Mouse (Mus musculus) midbrain, postnatal 0 days (tissue): ENCODE measurements around the gene Slc1a7. TPM values are rescaled to one million over a fixed set of nuclear protein-coding genes. Genes with fewer than 3 reads are reported as not detected.

Experiments used
- ATAC-seq: fragments of 200-750 bp; cut with Nextera tagmentation; 2 replicates; pipeline ENCODE4 v1.8.0; 2017; ENCODE audit warnings: moderate number of reproducible peaks, mild to moderate bottlenecking, moderate TSS enrichment, moderate library complexity; ENCODE audit not compliant: low FRiP score
- DNase-seq: peaks from one replicate; pipeline ENCODE4 v3.0.0-alpha.2; 2015; ENCODE audit warnings: low spot score
- H3K27ac ChIP-seq: fragments of 300-500 bp; sonication (generic); 2 replicates; pipeline ENCODE4 v1.5.1; 2014; ENCODE audit warnings: low read depth, mild to moderate bottlenecking, low read length, mixed read lengths
- H3K27me3 ChIP-seq: fragments of 300-500 bp; sonication (generic); 2 replicates; pipeline ENCODE4 v1.6.1; 2014; ENCODE audit warnings: low read length, control low read depth, mixed read lengths; ENCODE audit not compliant: insufficient read depth
- H3K36me3 ChIP-seq: fragments of 300-500 bp; sonication (generic); 2 replicates; pipeline ENCODE4 v1.6.1; 2014; ENCODE audit warnings: low read length, control low read depth, mixed read lengths; ENCODE audit not compliant: insufficient read depth
- H3K4me1 ChIP-seq: fragments of 300-500 bp; sonication (generic); 2 replicates; pipeline ENCODE4 v1.6.1; 2014; ENCODE audit warnings: mild to moderate bottlenecking, control low read depth, antibody characterized with exemption, low read length, mixed read lengths; ENCODE audit not compliant: insufficient read depth
- H3K4me2 ChIP-seq: fragments of 300-500 bp; sonication (generic); 2 replicates; pipeline ENCODE4 v1.6.1; 2014; ENCODE audit warnings: low read depth, mild to moderate bottlenecking, low read length, mixed read lengths; ENCODE audit not compliant: poor library complexity, severe bottlenecking
- H3K4me3 ChIP-seq: fragments of 300-500 bp; sonication (generic); 2 replicates; pipeline ENCODE4 v1.5.1; 2014; ENCODE audit warnings: low read depth, mild to moderate bottlenecking, low read length, moderate library complexity
- H3K9ac ChIP-seq: fragments of 300-500 bp; sonication (generic); replicated peaks from 2 replicates; pipeline ENCODE4 v1.6.1; 2014; ENCODE audit warnings: mild to moderate bottlenecking, low read length, moderate library complexity, mixed read lengths; ENCODE audit not compliant: poor library complexity, severe bottlenecking
- H3K9me3 ChIP-seq: fragments of 300-500 bp; sonication (generic); 2 replicates; pipeline ENCODE4 v1.6.1; 2016; ENCODE audit warnings: low read length, control low read depth
- CTCF ChIP-seq: IDR thresholded peaks from 2 replicates; pipeline ENCODE4 v1.5.1; 2016; ENCODE audit warnings: antibody characterized with exemption, mild to moderate bottlenecking
- WGBS: fragments of 180-500 bp; shearing (Covaris S2); extraction: QIAGEN DNeasy Blood & Tissue Kit; methylation state at CpG from one replicate; pipeline ENCODE4 v1.1.7; 2014; 5-methylcytosine and 5-hydroxymethylcytosine counted together
- polyA plus RNA-seq: library from polyadenylated mRNA; unstranded; fragments of >200 nt; fragmentation: Nextera tagmentation; extraction: Ambion mirVana; gene quantifications from 2 replicates; pipeline ENCODE4 v1.2.1, GENCODE M21; 2015
- total RNA-seq: library from RNA; depleted of rRNA; stranded (reverse); fragments of >200 nt; gene quantifications from 2 replicates; pipeline ENCODE4 v1.2.3, GENCODE M21; 2014

Slc1a7 gene
- total and polyA plus RNA-seq, 2 experiments from 2014 or later, result 0.16 TPM; not detected in 1

DNA sequence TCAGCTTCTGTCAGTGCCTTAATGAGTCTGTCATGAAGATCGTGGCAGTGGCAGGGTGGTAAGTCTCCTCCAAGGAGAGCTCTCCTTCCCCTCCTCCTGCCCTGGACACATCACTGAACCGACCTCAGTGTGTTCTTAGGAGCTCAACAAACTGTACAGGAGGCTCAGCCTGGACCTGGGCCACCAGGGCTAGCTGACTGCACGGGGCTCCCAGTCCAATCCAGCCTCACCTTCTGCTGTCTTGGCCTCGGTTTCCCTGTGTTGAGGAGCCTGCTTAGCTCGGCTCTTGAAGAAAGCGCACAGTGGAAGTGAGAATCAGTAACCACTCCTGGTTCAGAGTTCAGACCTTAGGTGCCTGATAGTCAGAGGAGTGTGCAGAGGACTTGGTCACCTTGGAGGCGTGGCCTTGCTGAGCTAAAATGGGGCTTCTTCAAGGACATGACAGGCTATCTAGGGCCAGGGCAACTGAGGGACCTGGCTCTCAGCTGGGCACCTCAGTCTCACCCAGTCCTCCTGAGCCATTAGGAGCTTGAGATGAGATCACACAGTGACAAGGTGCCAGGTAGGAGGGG lies 39.5 kb downstream of the Slc1a7 start:
- Histone ChIP-seq H3K4me2 (no peak overlapping the region), H3K4me1 (no peaks in the 10 kb centered on the region), H3K9me3 (no peaks in the 10 kb centered on the region), H3K27me3 (no peaks in the 10 kb centered on the region), H3K27ac (no peak overlapping the region), H3K36me3 (no peaks in the 10 kb centered on the region), H3K9ac (no peak overlapping the region), H3K4me3 (no peak overlapping the region)
- no peak for DNase-seq
- no peak for ATAC-seq
- no peak for TF ChIP-seq CTCF
- WGBS, result 79% methylated on average over 7 of the region's 7 CpGs

DNA sequence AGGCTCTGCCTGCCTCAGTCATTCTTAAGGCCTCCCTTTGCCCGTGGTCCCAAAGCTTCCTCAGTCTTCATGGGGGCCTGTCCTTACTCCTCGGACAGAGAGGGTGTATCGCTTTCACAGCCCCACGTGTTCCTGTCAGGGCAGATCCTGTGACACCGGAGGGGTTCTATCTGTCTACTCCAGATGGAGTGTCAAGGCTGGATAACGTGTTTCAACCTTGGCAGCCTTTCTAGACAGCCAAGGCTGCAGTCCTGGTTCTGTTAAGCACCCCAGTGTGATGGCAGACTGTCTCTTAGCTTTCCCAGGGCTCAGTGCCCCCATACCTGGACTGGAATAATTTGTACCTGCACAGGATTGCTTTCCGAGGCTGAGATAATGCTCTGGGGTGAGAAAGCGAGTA lies 40.4 kb downstream of the Slc1a7 start:
- H3K36me3 ChIP-seq, result no peaks in the 10 kb centered on the region
- TF ChIP-seq CTCF, result no peak
- ATAC-seq (no peak), DNase-seq (no peak)
- 84% methylated on average over 8 of the region's 8 CpGs for WGBS
- no peak overlapping the region for H3K4me2 ChIP-seq
- H3K4me1 ChIP-seq, result no peaks in the 10 kb centered on the region
- no peaks in the 10 kb centered on the region for H3K9me3 ChIP-seq
- no peak overlapping the region for H3K9ac ChIP-seq
- no peak overlapping the region for H3K4me3 ChIP-seq
- H3K27ac ChIP-seq, result no peak overlapping the region
- H3K27me3 ChIP-seq, result no peaks in the 10 kb centered on the region

DNA sequence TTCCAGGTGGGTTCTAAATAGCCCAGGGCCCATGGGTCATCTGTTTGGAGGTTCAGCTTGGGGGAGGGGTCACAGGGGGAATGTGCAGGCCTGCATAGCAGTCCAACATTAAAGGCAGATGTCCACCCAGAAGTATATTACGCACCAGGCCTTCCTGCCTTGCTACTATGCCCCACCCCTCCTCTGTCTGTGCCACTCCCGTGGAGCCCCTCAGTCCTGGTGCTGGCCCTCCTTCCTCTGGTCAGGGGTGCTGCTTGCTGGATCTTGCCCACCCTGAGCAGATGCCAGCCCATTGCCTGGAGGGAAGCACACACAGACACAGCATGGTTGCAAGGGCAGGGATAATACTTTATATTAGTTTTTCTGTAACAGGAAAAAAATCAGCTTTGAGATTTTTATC lies 46.3 kb downstream of the Slc1a7 start:
- Histone ChIP-seq H3K4me1 (no peaks in the 10 kb centered on the region), H3K36me3 (no peaks in the 10 kb centered on the region), H3K27me3 (no peaks in the 10 kb centered on the region), H3K9me3 (no peaks in the 10 kb centered on the region), H3K9ac (no peak overlapping the region), H3K4me3 (no peak overlapping the region), H3K4me2 (no peak overlapping the region), H3K27ac (no peak overlapping the region)
- WGBS, result 73% methylated on average over 2 of the region's 2 CpGs
- no peak for DNase-seq
- ATAC-seq, result no peak
- no peak for TF ChIP-seq CTCF

DNA sequence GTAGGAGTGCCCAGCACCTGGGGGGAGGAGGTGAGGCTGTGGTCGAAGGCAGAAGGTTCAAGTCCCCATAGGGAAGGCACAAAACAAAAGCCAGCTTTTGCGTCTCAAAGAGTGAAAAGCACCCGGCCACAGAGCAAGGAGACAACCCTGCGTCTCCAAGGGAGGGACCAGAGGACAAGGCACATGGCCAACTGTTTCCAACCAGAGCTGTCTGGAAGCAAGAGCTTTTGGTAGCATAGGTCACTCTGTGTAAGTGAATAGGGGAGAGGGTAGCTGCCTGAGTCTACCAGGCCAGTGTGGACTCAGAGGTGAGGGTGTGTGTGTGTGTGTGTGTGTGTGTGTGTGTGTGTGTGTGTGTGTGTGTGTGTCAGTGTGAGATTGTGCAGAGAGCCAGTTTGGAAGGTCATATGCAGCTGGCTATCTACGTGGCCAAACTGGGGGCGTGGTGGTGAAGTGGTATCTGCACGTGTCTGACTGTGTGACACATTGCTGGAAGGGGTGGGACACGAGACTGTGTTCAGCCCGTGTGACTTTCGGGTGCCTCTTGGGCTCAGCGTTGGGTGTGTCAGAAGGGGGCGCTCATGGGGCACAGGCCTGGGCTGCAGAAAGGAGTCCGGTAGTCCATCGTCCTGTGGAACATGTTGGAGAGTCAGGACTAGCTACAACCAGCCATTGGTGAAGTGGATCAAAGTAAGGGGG lies 47.1 kb downstream of the Slc1a7 start:
- no peak overlapping the region for H3K4me3 ChIP-seq
- H3K36me3 ChIP-seq, result no peaks in the 10 kb centered on the region
- TF ChIP-seq CTCF, result 0 out of 2 replicates have a peak, but pooled peaks have one; percentile 9
- no peak overlapping the region for H3K9ac ChIP-seq
- DNase-seq, result no peak
- 62% methylated on average over 14 of the region's 14 CpGs for WGBS
- ATAC-seq, result no peak
- H3K4me2 ChIP-seq, result no peak overlapping the region
- H3K4me1 ChIP-seq, result no peaks in the 10 kb centered on the region
- no peaks in the 10 kb centered on the region for H3K9me3 ChIP-seq
- H3K27me3 ChIP-seq, result no peaks in the 10 kb centered on the region
- no peak overlapping the region for H3K27ac ChIP-seq

DNA sequence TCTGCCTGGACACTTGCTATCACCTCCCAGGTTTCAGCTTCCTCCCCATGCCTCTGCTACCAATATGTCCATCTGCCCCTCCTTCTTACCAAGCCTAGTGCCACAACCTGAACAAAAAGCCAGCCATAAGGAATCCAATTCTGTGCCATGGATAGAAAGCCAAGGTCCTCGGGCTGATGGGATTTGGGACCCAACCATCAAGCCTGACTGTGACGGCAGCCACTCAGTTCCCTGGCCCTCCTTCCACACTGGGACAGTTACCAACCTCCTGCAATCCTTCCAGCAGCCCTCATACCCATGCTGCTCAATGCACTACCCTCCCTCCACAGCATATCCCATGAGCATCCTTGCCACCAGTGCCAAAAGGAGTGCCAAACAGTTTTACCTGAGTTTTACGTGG lies 48.2 kb downstream of the Slc1a7 start:
- H3K4me2 ChIP-seq, result no peak overlapping the region
- DNase-seq, result no peak
- H3K27me3 ChIP-seq, result no peaks in the 10 kb centered on the region
- no peak for TF ChIP-seq CTCF
- H3K9ac ChIP-seq, result no peak overlapping the region
- no peak for ATAC-seq
- no peak overlapping the region for H3K4me3 ChIP-seq
- 84% methylated on average over 3 of the region's 3 CpGs for WGBS
- no peaks in the 10 kb centered on the region for H3K36me3 ChIP-seq
- H3K4me1 ChIP-seq, result no peaks in the 10 kb centered on the region
- no peak overlapping the region for H3K27ac ChIP-seq
- H3K9me3 ChIP-seq, result no peaks in the 10 kb centered on the region

DNA sequence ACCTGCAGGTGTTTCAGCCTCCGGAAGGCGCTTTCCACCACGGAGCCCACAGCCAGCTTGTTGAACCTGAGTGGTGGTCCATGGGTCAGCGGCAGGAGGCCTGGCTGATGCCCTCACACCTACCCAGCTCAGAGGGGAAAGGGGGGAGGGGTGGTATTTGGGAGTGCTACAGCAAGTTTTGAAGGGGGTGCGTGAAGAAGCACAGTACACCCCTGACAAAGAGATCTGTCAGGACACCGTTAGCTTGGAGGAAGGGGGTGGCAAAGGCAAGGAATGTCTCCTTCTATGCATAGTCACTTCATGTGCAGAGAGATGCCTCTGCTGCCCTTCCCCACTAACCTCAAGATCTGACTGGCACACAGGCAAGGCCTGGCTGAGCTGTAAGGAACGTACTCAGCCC lies 49.7 kb downstream of the Slc1a7 start:
- DNase-seq (no peak), ATAC-seq (no peak)
- Histone ChIP-seq H3K27me3 (no peaks in the 10 kb centered on the region), H3K27ac (no peak overlapping the region), H3K4me2 (no peak overlapping the region), H3K36me3 (no peaks in the 10 kb centered on the region), H3K4me3 (no peak overlapping the region), H3K4me1 (no peaks in the 10 kb centered on the region), H3K9me3 (no peaks in the 10 kb centered on the region), H3K9ac (no peak overlapping the region)
- WGBS, result 90% methylated on average over 7 of the region's 7 CpGs
- no peak for TF ChIP-seq CTCF
